Mouse (Mus musculus): ENCODE measurements around the gene Fkbp15.

DNA sequence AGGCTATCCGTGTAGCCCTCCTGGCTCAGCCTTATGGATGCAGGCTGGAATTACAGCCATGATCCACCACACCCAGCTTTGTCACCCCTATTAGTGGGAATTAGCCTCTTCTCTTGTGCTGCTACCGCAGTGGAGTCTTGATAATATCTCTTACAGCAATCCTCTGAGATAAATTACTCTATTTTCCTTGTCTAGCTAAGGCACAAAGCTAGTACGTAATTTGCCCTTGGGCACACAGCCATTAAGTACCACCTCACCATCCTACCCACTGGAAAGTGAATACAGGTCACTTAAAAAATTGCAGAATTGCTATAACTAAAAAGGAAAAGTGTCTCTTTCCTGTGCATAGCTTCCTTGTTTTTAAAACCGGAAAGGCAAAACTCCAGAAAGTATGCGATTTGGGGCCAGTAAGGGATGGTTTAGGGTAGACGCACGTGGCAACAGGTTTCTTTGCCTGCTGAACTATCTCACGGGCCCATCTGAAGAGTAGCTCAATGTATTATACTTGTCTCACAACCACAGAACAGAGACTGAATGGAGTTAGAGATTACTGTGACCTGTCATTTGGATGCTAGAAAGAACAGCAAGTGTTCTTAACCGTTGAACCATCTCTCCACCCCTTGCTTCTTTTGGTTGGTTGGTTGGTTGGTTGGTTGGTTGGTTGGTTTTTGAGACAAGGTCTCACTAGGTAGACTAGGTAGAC lies 12.6 kb upstream of the Fkbp15 start:
- no peak for TF ChIP-seq EP300 (IDR thresholded peaks at IDR 0.05; ENCODE audit: insufficient read depth, low read depth, low read length)
- no peak for TF ChIP-seq CTCF (IDR thresholded peaks at IDR 0.05; ENCODE audit: low read depth, low read length)
- TF ChIP-seq POLR2A (IDR thresholded peaks at IDR 0.05; ENCODE audit: insufficient read depth, low read length): no peak
